Comparison of ENCODE assay signal across 8 mouse cellular contexts in genomic region chr14:51883527-51884030, GRCm38 (mm10). TPM values are rescaled to one million over a fixed set of nuclear protein-coding genes. Genes with fewer than 3 reads are reported as not detected.
DNase-seq lines count a peak whose midpoint lies in the region; ATAC-seq and TF ChIP-seq lines count a peak whose summit lies in the region.

No protein-coding gene starts in this region.

- peak overlapping the region; percentile 54 for H3K4me3 ChIP-seq in embryonic facial prominence, embryonic 12.5 days
- peak overlapping the region; percentile 84 for H3K4me3 ChIP-seq in kidney, adult 2 months (ENCODE audit: insufficient read depth, low read depth, low read length)
- peak overlapping the region; percentile 80 for H3K4me3 ChIP-seq in limb, embryonic 13.5 days
- peak overlapping the region; percentile 77 for H3K4me3 ChIP-seq in midbrain, embryonic 14.5 days (replicated peaks; ENCODE audit: low read depth, low read length)
- H3K4me3 ChIP-seq in spleen, adult 2 months (ENCODE audit: extremely low read depth, insufficient read depth, insufficient read length) = peak overlapping the region; percentile 24

- TF ChIP-seq CTCF in kidney, adult 2 months (conservative IDR thresholded peaks at IDR 0.05; ENCODE audit: insufficient read depth, insufficient read length, low read depth, low read length) = peak; percentile 34; the same call in 1 of the 2 replicates
- no peak for TF ChIP-seq CTCF in spleen, adult 2 months (IDR thresholded peaks at IDR 0.05; ENCODE audit: extremely low read depth, insufficient read depth, insufficient read length, insufficient replicate concordance)

- H3K4me1 ChIP-seq in embryonic facial prominence, embryonic 12.5 days = peaks cover 9% of the 10 kb centered on the region
- 0 out of 2 replicates have a peak, but pooled peaks cover 3% of the 10 kb centered on the region for H3K4me1 ChIP-seq in kidney, adult 2 months (ENCODE audit: control insufficient read depth, insufficient read depth, low read length)
- H3K4me1 ChIP-seq in limb, embryonic 13.5 days = peaks cover 14% of the 10 kb centered on the region
- peaks cover 12% of the 10 kb centered on the region for H3K4me1 ChIP-seq in midbrain, embryonic 14.5 days (ENCODE audit: control insufficient read depth, insufficient read depth, low read length)
- no peaks in the 10 kb centered on the region for H3K4me1 ChIP-seq in spleen, adult 2 months (ENCODE audit: control insufficient read depth, insufficient read depth, insufficient read length)

- TF ChIP-seq POLR2A in kidney, adult 2 months (IDR thresholded peaks at IDR 0.05; ENCODE audit: low read depth, low read length) = no peak
- no peak for TF ChIP-seq POLR2A in spleen, adult 2 months (IDR thresholded peaks at IDR 0.05; ENCODE audit: low read depth, low read length)

- DNase-seq in A20 (ENCODE audit: low read depth, low spot score) = peak; percentile 88
- DNase-seq in adrenal gland, postnatal 10 days = peak; percentile 84
- peak; percentile 63 for DNase-seq in heart, adult 8-10 months (ENCODE audit: low spot score)
- DNase-seq in kidney, adult 2 months = peak; percentile 85
- peak; percentile 83 for DNase-seq in midbrain, embryonic 14.5 days
- DNase-seq in spleen, adult 2 months (ENCODE audit: low read depth in 1 of 2, low spot score in 2 of 2) = peak; percentile 83 to 88

- H3K9me3 ChIP-seq in embryonic facial prominence, embryonic 12.5 days = no peaks in the 10 kb centered on the region
- H3K9me3 ChIP-seq in limb, embryonic 13.5 days = no peaks in the 10 kb centered on the region
- no peaks in the 10 kb centered on the region for H3K9me3 ChIP-seq in midbrain, embryonic 14.5 days (ENCODE audit: control insufficient read depth, low read length)

- no peak overlapping the region for H3K9ac ChIP-seq in embryonic facial prominence, embryonic 12.5 days
- peak overlapping the region; percentile 60 for H3K9ac ChIP-seq in limb, embryonic 13.5 days
- H3K9ac ChIP-seq in midbrain, embryonic 14.5 days (replicated peaks; ENCODE audit: low read length) = no peak overlapping the region; the same call in 1 of the 2 replicates

- peak overlapping the region; percentile 80 for H3K4me2 ChIP-seq in embryonic facial prominence, embryonic 12.5 days (replicated peaks)
- peak overlapping the region; percentile 89 for H3K4me2 ChIP-seq in limb, embryonic 13.5 days (replicated peaks)
- H3K4me2 ChIP-seq in midbrain, embryonic 14.5 days (ENCODE audit: low read length) = peak overlapping the region; percentile 83

- peak overlapping the region; percentile 90; the same call in 1 of the 2 replicates for H3K27ac ChIP-seq in embryonic facial prominence, embryonic 12.5 days
- H3K27ac ChIP-seq in kidney, adult 2 months (ENCODE audit: insufficient read depth, low read depth, low read length) = no peak overlapping the region
- peak overlapping the region; percentile 75; the same call in 1 of the 2 replicates for H3K27ac ChIP-seq in limb, embryonic 13.5 days
- peak overlapping the region; percentile 81 for H3K27ac ChIP-seq in midbrain, embryonic 14.5 days (replicated peaks; ENCODE audit: low read depth, low read length)
- no peak overlapping the region for H3K27ac ChIP-seq in spleen, adult 2 months (ENCODE audit: insufficient read depth, low read length)

- H3K27me3 ChIP-seq in embryonic facial prominence, embryonic 12.5 days = no peaks in the 10 kb centered on the region
- no peaks in the 10 kb centered on the region for H3K27me3 ChIP-seq in kidney, adult 2 months (replicated peaks; ENCODE audit: control insufficient read depth, insufficient read depth, low read length)
- no peaks in the 10 kb centered on the region for H3K27me3 ChIP-seq in limb, embryonic 13.5 days
- H3K27me3 ChIP-seq in midbrain, embryonic 14.5 days (ENCODE audit: control insufficient read depth, insufficient read depth, low read length) = no peaks in the 10 kb centered on the region
- H3K27me3 ChIP-seq in spleen, adult 2 months (ENCODE audit: control insufficient read depth, insufficient read depth, low read length) = no peaks in the 10 kb centered on the region

- ATAC-seq in embryonic facial prominence, embryonic 12.5 days (ENCODE audit: insufficient number of reproducible peaks, insufficient read depth, low FRiP score, low TSS enrichment) = 0 out of 2 replicates have a peak, but pooled peaks have one; percentile 17
- ATAC-seq in limb, embryonic 13.5 days (ENCODE audit: low FRiP score, low read depth) = peak; percentile 33; the same call in 1 of the 2 replicates
- peak; percentile 32 for ATAC-seq in midbrain, embryonic 14.5 days (ENCODE audit: low FRiP score, low TSS enrichment)

- H3K36me3 ChIP-seq in embryonic facial prominence, embryonic 12.5 days = peaks cover 18% of the 10 kb centered on the region
- H3K36me3 ChIP-seq in kidney, adult 2 months (ENCODE audit: control insufficient read depth, insufficient read depth, low read length) = no peaks in the 10 kb centered on the region
- peaks cover 21% of the 10 kb centered on the region for H3K36me3 ChIP-seq in limb, embryonic 13.5 days
- H3K36me3 ChIP-seq in midbrain, embryonic 14.5 days (ENCODE audit: control insufficient read depth, insufficient read depth, low read length) = peaks cover 20% of the 10 kb centered on the region
- peaks cover 11% of the 10 kb centered on the region for H3K36me3 ChIP-seq in spleen, adult 2 months (ENCODE audit: control insufficient read depth, insufficient read depth, low read length)

- 3% methylated on average over 4 of the region's 4 CpGs for WGBS in embryonic facial prominence, embryonic 12.5 days
- under 1% methylated on average over 4 of the region's 4 CpGs for WGBS in kidney, adult 2 months
- WGBS in limb, embryonic 13.5 days = 2% methylated on average over 4 of the region's 4 CpGs
- under 1% methylated on average over 4 of the region's 4 CpGs for WGBS in midbrain, embryonic 14.5 days
- WGBS in spleen, adult 2 months = 2% methylated on average over 4 of the region's 4 CpGs

RNA-seq across cellular contexts. Expression of gene Mettl17, which starts 1.1 kb away (rescaled TPM):
- 10 to 100 TPM; 29.5 to 34.7 TPM for total RNA-seq in adrenal gland, postnatal 10 days (2021)
- polyA plus RNA-seq in embryonic facial prominence, embryonic 12.5 days (2016; fragmentation: Nextera tagmentation; extraction: Ambion mirVana) = 55.5 and 56.8 TPM in 2 replicates
- total RNA-seq in heart, adult 8-10 months (2022) = 10 to 100 TPM; 17.9 to 26.4 (median 22.7) TPM
- polyA plus RNA-seq in kidney, adult 2 months (2012; rRNA removed) = 24.0 and 27.6 TPM in 2 replicates
- polyA plus RNA-seq in limb, embryonic 13.5 days (2015; fragmentation: Nextera tagmentation; extraction: Ambion mirVana) = 52.1 and 62.2 TPM in 2 replicates
- 85.2 and 85.6 TPM in 2 replicates for polyA plus RNA-seq in midbrain, embryonic 14.5 days (2014; fragmentation: Nextera tagmentation; extraction: Ambion mirVana)
- 24.9 and 34.9 TPM in 2 replicates for polyA plus RNA-seq in spleen, adult 2 months (2012; rRNA removed)

RNA-seq across cellular contexts. Expression of gene Slc39a2, which starts 9.1 kb away (rescaled TPM):
- total RNA-seq in adrenal gland, postnatal 10 days (2021) = under 1 TPM; 0.24 to 0.97 TPM
- polyA plus RNA-seq in embryonic facial prominence, embryonic 12.5 days (2016; fragmentation: Nextera tagmentation; extraction: Ambion mirVana) = 1.4 and 1.5 TPM in 2 replicates
- under 1 TPM in 2 of 4 experiments, not detected in 2; 0.17 to 0.44 TPM for total RNA-seq in heart, adult 8-10 months (2022)
- polyA plus RNA-seq in kidney, adult 2 months (2012; rRNA removed) = 0.45 and 0.52 TPM in 2 replicates
- 1.4 and 1.6 TPM in 2 replicates for polyA plus RNA-seq in limb, embryonic 13.5 days (2015; fragmentation: Nextera tagmentation; extraction: Ambion mirVana)
- polyA plus RNA-seq in midbrain, embryonic 14.5 days (2014; fragmentation: Nextera tagmentation; extraction: Ambion mirVana) = 1.1 and 1.8 TPM in 2 replicates
- polyA plus RNA-seq in spleen, adult 2 months (2012; rRNA removed) = 0.75 and 0.81 TPM in 2 replicates

RNA-seq across cellular contexts. Expression of gene Ear6, which starts 30.1 kb away (rescaled TPM):
- total RNA-seq in adrenal gland, postnatal 10 days (2021) = 1 to 10 TPM in 1 of 2 experiments, not detected in 1; 1.5 TPM
- polyA plus RNA-seq in embryonic facial prominence, embryonic 12.5 days (2016; fragmentation: Nextera tagmentation; extraction: Ambion mirVana) = not detected in 2 replicates
- not detected for total RNA-seq in heart, adult 8-10 months (2022)
- polyA plus RNA-seq in kidney, adult 2 months (2012; rRNA removed) = not detected in 2 replicates
- 0.42 TPM in 1 of 2 replicates, not detected in the other for polyA plus RNA-seq in limb, embryonic 13.5 days (2015; fragmentation: Nextera tagmentation; extraction: Ambion mirVana)
- polyA plus RNA-seq in midbrain, embryonic 14.5 days (2014; fragmentation: Nextera tagmentation; extraction: Ambion mirVana) = not detected in 2 replicates
- 3.9 and 15.5 TPM in 2 replicates for polyA plus RNA-seq in spleen, adult 2 months (2012; rRNA removed)

RNA-seq across cellular contexts. Expression of gene Ndrg2, which starts 30.4 kb away (rescaled TPM):
- total RNA-seq in adrenal gland, postnatal 10 days (2021) = 100 to 1,000 TPM; 337 to 338 TPM
- 30.9 and 37.1 TPM in 2 replicates for polyA plus RNA-seq in embryonic facial prominence, embryonic 12.5 days (2016; fragmentation: Nextera tagmentation; extraction: Ambion mirVana)
- total RNA-seq in heart, adult 8-10 months (2022) = 1,000 to 10,000 TPM; 1,477 to 1,608 (median 1,523) TPM
- polyA plus RNA-seq in kidney, adult 2 months (2012; rRNA removed) = 220 and 235 TPM in 2 replicates
- 53.1 and 61.8 TPM in 2 replicates for polyA plus RNA-seq in limb, embryonic 13.5 days (2015; fragmentation: Nextera tagmentation; extraction: Ambion mirVana)
- polyA plus RNA-seq in midbrain, embryonic 14.5 days (2014; fragmentation: Nextera tagmentation; extraction: Ambion mirVana) = 98.7 and 128 TPM in 2 replicates
- 19.2 and 21.0 TPM in 2 replicates for polyA plus RNA-seq in spleen, adult 2 months (2012; rRNA removed)

RNA-seq across cellular contexts. Expression of gene Tppp2, which starts 34.6 kb away (rescaled TPM):
- total RNA-seq in adrenal gland, postnatal 10 days (2021) = not detected
- polyA plus RNA-seq in embryonic facial prominence, embryonic 12.5 days (2016; fragmentation: Nextera tagmentation; extraction: Ambion mirVana) = not detected in 2 replicates
- total RNA-seq in heart, adult 8-10 months (2022) = not detected
- not detected in 2 replicates for polyA plus RNA-seq in kidney, adult 2 months (2012; rRNA removed)
- polyA plus RNA-seq in limb, embryonic 13.5 days (2015; fragmentation: Nextera tagmentation; extraction: Ambion mirVana) = not detected in 2 replicates
- not detected in 2 replicates for polyA plus RNA-seq in midbrain, embryonic 14.5 days (2014; fragmentation: Nextera tagmentation; extraction: Ambion mirVana)
- not detected in 2 replicates for polyA plus RNA-seq in spleen, adult 2 months (2012; rRNA removed)

Comparison
In these comparisons a context has a peak if more than half of its experiments do, and no peak if none do; other contexts are left out.
1. H3K27ac ChIP-seq: peak in embryonic facial prominence, embryonic 12.5 days (single experiment), limb, embryonic 13.5 days (single experiment) and midbrain, embryonic 14.5 days (single experiment); none in kidney, adult 2 months (single experiment) and spleen, adult 2 months (single experiment).
2. H3K4me3 ChIP-seq: peak in every context shown above with its lines; median percentile 84 in kidney, adult 2 months; 80 in limb, embryonic 13.5 days; 77 in midbrain, embryonic 14.5 days; 54 in embryonic facial prominence, embryonic 12.5 days; 24 in spleen, adult 2 months.
3. Peak in every context shown above with its lines, with median percentiles within 50 percentile points of each other: DNase-seq, ATAC-seq and H3K4me2 ChIP-seq.